Mouse (Mus musculus) kidney, adult 2 months (tissue): ENCODE results near the gene Nfib.

Experiments used
- CTCF ChIP-seq: fragments of 200-500 bp; conservative IDR thresholded peaks from 2 replicates; pipeline ENCODE4 v1.5.1; 2011; ENCODE audit warnings: low read depth, mild to moderate bottlenecking, control low read depth, low read length, moderate library complexity, mixed read lengths; ENCODE audit not compliant: insufficient read depth, insufficient read length
- POLR2A ChIP-seq: fragments of 200-500 bp; IDR thresholded peaks from one replicate; pipeline ENCODE4 v1.6.1; 2011; ENCODE audit warnings: low read depth, low read length, control low read depth

GRCm38 (mm10) chr4:82552238-82552637 is 153.3 kb downstream of the Nfib start:
- no peak for TF ChIP-seq POLR2A
- TF ChIP-seq CTCF = no peak
